Mouse (Mus musculus): ENCODE measurements at regions not wholly inside any gene's neighbourhood (a gene's known extent, or its start where the extent isn't known, plus 50 kb on each side); places are given as distances from the start of the nearest gene placed in this dataset.
"Not testable (repeated sequence)": the region's sequence is repeated elsewhere in the genome, so short reads cannot be mapped to it uniquely, and the experiment has no call there.

DNA sequence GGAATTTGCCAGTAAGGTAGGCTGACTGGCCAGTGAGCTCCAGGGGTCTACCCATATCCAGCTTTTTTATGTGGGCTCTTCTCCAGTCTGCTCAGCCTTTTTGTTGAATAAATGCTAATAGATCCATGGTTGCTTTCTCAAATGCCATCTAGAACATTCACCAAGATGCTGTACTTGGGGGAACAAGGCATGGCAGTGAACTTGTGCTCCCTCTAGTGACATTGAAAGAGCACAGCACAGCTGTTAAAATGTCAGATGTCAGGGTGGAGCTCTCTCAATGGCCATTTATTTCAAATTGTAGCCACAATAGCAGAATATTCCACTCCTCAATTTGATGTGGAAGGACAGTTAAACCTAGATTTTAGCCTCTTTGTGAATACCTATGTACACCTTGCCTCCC is 86.3 kb downstream of the Kcnk1 start:
- in situ Hi-C loops (cut with MboI, MseI) = no loop called here

DNA sequence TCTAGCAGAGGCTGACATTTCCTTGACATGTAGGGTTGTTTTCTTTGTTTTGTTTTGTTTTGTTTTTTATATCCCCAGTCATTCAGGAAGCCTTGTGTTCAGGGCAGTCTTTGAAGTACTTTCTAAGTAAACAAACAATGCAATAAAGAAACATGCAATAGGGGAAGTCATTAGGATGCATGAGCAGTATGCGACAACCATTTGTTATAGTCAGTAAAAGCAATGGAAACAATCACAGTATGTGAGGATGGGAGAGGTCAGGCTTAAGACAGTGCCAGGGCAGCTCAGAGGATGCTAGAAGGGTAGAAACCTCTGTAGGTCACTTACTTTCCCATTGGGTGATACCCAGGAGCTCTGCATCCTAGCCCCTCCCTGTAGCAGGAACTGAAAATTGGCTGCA is 87.9 kb downstream of the Kcnk1 start:
- in situ Hi-C loops (cut with MboI, MseI) = no loop called here

DNA sequence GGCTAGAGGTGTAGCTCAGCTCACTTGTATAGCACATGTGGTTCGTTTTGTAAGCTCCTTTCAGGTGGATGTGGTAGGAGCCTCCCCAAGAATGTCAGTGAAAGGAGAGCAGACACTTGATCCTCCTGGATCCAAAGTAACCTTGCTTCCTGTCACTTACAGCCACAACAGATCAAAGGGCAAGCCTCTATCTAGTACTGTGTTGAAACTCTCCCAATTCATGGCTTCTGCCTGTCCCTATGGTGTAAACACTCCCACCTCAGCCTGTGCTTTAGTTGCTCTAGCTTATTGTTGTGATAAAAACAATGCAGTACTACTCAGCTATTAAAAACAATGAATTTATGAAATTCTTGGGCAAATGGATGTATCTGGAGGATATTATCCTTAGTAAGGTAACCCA is 95.8 kb downstream of the Kcnk1 start:
- in situ Hi-C loops (cut with MboI, MseI) = no loop called here

DNA sequence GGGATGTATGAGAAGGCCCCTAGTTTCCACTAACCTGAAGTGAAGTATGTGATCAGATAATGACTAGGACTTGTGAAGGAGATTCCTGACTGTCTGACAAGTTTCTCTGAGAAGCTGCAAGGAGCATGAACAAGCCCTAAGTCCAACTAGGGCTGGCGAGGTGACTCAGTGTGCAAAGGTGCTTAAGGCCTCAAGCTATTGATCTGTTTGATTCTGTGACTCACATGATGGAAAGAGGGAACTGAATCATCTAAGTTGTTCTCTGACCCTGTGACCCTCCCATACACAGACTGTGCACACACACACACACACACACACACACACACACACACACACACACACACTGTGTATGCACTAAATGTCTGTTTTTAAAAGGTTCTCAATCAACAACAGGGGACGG is 99.0 kb downstream of the Kcnk1 start:
- in situ Hi-C loops (cut with MboI, MseI) = no loop called here

DNA sequence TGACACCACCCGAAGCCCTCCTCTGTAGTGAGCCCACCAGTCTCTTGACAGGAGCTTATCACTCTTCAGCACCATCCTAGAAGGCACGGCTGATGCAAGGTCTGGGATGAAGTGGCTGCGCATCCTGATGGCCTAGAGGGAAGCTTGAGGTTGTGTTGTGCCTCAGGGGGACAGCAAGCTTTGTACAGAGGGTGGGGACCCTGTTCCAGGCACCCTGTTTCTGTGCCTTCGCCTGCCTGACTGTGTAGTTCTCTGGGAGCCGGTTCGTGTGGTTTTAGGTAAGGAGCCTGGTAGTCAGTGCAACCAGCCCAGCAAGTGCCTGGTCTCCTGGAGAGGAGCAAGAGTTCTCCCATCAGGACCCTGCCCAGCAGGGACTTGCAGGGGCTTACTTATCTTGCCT is 101.1 kb downstream of the Kcnk1 start:
- in situ Hi-C loops (cut with MboI, MseI) = no loop called here

DNA sequence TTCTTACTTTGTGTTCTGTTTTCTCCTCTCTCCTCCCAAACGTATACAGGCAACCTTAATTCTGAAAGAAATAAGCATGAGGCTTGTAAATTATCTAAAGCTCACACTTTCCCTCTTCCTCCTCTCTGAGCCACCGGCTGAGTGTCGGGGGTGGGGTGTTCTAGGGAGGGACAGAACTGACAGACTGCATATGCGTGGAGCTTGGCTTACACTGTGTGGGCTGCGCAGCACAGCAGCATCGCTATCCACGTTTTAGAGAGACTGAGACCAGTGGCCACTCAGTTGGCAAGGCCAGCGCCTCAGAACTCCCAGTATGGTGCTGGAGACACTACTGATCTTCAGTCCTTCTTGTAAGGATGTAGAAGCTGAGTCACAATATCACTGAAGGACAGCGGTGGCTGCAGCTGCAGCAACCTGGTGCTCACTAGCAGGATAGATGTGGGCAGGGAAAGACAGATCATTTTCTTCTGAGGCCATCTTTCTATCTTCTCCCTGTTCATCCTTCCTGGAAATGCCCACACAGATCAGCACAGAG is 101.7 kb downstream of the Kcnk1 start:
- in situ Hi-C loops (cut with MboI, MseI) = no loop called here

DNA sequence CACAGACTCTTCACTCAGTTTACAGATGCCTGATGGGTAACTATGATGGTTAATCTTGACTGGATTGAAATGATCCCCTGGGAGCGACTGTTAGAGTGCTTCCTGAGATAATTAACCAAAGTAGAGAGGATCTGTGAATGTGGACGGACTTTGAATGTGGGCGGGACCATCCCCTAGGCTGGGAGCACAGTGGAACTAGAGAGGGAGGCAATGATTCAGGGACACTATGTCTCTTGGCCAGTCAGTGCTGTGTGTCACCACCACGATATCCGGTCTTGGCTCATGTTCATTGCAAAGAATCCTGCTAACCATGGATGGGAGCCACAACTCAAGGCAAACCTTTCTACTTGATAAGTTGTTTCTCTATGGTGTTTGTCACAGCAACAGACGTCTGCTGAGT is 103.9 kb downstream of the Kcnk1 start:
- in situ Hi-C loops (cut with MboI, MseI) = no loop called here

DNA sequence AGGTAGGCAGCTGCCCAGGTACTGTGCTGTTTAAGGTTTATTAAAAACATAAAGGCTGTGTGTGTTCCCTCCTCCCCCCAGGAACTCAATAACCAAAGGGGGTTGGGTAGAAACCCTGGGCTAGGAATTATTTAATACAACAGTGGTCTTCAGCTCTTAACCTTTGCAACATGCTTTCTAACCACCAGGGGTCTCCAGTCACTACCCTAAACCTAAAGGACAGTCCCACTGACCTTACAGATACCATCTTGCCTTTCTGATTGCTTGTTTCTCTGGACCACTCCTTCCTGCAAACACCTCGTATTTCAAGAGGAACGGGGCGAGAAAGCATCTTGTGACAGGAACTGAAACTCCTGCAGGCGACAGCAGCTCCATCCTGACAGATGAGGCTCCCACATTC is 104.9 kb downstream of the Kcnk1 start:
- in situ Hi-C loops (cut with MboI, MseI) = no loop called here

DNA sequence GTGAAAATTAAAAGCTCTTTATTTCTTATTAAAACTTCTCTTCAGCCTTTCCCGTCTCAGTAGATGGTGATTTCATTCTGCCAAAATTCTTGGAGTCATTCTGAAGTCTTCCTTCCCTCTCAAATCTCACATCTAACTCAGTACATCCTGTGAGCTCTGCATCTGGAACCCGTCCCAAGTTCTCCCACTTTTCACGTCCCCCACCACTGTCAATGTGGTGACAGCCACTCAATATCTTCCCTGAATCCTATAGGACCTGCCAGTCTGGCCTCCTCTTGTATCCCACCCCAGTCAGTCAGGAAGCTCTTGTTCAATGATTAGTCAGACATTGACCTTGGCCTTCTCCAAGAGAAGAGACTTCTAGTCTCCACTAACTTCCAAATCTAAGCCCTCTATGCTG is 110.1 kb downstream of the Kcnk1 start:
- in situ Hi-C loops (cut with MboI, MseI) = no loop called here

DNA sequence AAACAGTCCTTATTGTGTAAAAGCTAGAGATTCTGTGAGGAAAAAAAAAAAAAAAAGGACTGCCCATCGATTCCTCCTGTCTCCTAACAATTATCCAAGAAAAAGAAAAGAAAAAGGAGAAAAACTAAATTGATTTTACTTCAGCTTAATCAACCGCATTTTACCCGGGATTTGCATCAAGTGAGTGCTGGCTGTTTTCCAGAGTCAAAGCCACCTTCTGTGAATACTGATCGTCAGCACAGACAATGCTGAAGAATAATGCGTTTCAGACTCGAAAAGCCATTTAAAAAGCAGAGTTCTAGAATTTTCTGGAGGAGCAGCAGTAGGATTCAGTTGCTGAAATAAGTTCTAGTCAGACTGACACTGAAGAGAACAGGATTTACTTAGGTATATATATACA is 131.1 kb downstream of the Kcnk1 start:
- in situ Hi-C loops (cut with MboI, MseI) = no loop called here

DNA sequence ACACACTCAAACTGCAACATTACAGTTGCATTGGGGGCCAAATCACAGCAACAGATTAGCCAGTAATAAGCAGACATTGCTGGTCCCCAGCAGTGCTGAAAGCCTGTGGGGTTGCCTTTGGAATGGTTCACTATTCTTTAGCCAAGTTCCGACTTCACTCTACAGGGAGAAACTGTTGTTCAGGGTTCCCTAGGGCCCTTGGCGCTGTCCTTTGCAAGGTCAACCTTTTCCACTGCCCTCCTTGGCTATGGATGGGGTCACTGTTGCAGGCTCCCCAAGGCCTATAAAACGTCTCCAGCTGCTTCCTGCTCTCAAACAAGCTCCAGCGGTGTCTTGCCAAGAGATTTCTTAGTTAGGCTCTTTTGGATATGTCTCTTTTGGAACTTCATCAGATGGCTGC is 137.1 kb downstream of the Kcnk1 start:
- in situ Hi-C loops (cut with MboI, MseI) = no loop called here

DNA sequence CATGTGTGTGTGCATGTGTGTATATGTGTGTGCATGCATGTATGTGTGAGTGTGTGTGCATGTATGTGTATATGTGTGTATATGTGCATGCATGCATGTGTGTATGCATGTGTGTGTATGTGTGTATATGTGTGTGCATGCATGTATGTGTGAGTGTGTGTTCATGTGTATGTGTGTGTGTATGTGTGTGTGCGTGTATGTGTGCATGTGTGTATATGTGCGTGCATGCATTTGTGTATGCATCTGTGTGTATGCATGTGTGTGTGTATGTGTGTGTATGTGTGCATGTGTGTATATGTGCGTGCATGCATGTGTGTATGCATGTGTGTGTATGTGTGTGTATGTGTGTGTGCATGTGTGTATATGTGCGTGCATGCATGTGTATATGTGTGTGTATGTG is 137.9 kb downstream of the Kcnk1 start:
- in situ Hi-C loops (cut with MboI, MseI) = not testable (repeated sequence)

DNA sequence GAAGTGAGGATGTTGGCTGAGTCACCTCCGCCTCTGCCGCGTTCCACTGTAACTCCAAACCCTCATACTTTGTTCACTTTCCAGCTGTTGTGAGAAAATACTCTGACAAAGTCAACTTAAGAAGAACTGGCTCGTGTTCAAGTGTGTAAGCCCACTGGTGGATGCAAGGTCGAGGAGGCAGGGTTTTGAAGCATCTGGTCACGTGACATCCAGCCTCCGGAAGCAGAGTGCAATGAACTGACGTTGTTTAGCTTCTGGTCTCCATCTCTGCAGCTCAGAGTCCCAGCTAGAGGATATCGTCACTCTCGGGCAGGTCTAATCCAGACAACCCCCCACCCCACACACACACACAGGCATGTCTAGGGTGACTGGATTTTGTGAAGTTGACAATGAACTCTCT is 140.1 kb downstream of the Kcnk1 start:
- in situ Hi-C loops (cut with MboI, MseI) = no loop called here

DNA sequence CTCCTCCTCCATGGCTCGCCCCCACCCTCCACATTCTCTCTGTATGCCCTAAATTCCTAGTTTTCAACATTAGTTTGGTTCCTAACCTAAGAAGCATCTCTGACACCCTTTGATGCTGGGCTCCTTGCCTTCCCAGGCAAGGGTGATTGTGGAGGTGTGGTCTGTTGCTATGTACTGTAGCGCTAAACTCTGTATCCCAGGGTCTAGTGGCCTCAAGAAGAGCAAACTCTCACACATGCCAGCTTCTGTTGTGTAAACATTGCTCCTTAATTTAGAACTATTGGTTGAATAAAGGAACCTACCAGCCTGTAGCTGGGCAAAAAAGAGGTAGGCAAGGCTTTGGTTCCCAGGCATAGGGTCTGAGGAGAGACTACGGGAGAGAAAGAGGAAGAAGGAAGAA is 140.6 kb downstream of the Kcnk1 start:
- in situ Hi-C loops (cut with MboI, MseI) = no loop called here

DNA sequence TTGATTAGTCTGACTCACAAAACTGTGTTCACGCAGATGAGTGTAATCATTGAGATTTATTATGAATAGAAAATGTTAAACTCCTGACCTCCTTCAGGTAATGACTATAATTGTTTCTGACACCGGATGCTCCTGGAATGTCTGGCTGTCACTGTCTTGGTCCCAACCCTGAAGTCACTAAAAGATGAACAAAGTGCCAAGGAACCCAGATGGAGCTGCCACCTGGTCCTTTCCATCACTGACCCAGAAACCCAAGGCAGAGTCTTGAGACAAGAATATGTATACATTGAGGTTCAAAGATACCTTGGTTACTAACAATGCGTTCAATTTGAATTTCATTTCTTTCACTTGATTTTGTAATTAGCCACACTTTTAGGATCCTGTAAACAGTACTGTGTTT is 142.0 kb downstream of the Kcnk1 start:
- in situ Hi-C loops (cut with MboI, MseI) = no loop called here

DNA sequence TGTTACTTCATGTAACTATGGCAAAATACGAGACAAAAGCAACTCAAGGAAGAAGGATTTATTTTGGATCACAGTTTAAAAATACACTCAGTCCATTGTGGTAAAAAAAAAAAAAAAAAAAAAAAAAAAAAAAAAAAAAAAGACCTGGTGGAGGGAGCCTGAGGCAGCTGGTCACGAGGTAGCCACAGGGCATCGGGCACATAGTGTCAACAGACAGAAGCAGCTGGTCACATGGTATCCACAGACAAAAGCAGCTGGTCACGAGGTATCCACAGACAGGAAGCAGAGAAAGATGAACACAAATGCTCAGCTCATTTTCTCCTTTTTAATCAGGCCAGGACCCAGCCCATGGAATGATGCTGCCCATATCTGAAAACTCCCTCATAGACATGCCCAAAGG is 142.5 kb downstream of the Kcnk1 start:
- in situ Hi-C loops (cut with MboI, MseI) = no loop called here

DNA sequence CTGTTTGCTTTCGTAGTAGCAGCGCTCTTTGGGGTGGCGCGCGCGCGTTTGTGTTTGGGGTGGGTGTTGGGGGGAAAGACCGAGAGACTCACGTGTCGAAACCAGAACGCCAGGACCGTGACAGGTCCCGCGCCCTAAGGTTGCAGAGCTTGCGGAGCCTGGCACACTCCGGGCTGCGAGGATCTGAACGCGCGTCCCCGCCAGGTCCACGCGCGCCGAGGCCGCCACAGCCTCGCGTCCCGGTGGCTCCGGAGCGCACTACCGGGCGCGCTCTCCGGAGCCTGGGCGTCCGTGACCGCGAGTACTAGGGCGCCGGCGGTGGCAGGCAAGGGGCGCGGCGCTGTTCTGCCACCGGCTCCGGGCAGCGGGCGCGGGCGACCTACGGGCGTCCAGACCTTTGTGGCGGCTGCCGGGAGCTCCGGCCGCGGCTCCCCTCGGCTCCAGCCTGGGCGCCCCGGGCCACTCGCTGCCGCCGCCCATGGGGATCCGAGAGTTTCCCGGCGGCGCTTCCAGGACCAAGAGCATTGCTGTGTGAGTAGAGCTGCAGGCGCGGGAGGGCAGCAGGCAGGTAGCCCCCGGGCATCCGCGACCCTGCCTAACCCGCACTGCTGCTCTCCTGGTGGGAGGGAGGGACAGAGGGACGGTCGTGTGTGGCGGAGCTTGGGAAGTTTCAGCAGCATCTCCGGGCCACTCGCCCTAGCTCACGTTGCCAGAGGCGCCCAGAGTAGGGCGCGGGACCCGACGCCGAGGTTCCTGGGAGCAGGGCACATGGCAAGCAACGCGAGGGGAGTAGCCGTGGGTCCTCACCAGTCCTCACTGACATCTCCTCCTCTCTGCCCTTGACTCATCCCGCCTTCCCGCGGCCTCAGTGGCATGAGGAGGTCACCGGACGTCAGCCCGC is 143.9 kb downstream of the Kcnk1 start:
- in situ Hi-C loops (cut with MboI, MseI) = no loop called here

DNA sequence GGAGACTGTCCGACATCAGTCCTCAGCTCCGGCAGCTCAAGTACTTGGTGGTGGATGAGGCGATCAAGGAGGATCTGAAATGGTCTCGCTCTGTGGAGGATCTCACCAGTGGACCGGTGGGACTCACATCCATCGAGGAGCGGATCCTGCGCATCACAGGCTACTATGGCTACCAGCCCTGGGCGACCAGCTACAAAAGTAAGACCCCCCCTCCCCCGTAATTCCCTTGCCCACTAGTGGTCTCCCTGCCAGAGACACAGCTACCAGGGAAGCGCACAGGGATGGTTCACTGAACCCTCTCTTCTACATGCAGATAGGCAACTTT is 144.5 kb downstream of the Kcnk1 start:
- in situ Hi-C loops (cut with MboI, MseI) = no loop called here

DNA sequence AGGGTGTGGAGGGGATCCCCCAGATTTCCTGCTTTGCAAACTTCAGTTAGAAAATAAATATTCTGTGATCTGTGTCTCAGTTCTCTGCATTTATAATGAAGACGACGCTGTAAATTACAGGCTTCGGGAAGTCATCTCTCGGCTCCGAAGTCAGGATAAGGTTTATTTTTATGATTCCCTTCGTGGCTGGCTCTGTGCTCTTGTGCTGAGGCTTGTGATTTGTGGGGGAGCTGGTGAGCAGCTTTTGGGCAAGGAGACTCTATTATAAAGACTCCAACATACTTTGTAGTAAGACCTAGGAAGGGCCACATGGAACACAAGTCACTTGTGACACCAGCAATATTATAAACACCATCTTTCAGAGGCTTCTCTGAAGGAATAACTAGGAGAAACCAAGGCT is 146.0 kb downstream of the Kcnk1 start:
- in situ Hi-C loops (cut with MboI, MseI) = no loop called here

DNA sequence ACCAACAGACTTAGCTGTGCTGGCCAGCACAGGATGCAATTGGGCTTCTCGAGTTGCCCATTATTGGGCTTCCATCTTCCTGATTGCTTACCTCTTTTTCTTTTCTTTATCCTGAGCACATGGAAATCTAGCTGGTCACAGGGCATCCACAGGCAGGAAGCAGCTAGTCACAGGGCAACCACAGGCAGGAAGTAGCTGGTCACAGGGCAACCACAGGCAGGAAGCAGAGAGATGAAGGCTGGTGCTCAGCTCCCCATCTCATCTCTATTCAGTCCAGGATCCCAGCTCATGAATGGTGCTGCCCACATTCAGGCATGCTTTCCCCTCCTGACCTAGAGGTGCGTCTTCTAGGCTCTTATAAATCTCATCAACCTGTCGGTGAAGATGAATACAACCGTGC is 146.8 kb upstream of the Slc35f3 start:
- in situ Hi-C loops (cut with MboI, MseI) = no loop called here

DNA sequence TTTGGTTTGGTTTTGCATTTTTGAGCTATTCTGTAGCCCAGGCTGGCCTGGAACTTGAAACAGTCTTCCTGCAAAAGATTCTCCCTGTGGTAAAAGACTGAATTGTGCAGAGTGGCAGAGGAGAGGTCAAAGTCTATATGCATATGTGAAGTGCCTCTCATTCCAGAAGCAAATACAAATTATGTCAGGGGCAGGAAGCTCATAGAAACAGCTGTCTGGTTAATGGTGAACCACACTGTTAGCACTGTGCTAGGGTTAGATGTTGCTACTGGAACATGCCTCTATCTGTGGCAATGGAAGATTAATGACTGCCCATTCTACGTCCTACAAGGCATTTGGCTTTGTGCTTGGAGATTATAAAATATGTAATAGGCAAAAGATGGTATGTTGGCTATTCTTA is 144.4 kb upstream of the Slc35f3 start:
- in situ Hi-C loops (cut with MboI, MseI) = no loop called here

DNA sequence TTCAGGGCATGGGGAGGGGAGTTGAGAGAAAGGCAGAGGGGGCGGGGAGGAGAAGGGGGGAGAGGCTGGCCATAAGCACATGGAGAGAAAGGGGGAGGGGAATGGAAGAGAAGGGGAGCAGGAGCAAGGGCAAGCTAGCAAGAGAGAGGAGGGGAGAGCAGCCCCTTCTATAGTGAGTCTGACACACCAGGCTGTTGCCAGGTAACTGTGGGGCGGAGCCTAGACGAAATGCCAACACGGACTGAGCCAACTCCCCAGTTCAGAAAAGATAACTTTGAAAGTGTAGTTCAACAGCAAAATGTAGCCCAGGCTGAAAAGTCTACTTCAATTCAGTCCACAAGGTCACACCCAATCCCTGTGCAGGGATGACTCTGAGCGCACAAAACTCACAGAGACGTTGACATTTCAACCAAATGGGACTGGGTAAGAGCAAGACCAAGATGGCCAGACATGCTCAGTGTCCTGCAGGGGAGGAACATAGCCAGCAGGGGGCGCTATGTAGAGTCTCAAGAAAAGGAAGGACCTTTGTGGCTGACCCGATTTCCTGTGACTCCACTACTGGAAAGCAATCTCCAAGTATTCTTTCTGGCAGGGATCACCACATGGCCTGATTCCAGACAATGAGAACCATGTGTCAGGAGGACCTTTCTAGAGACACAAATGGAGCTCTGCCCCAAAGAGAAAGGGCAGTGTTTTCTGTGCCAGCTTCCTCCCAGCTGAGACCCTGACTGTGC is 140.7 kb upstream of the Slc35f3 start:
- in situ Hi-C loops (cut with MboI, MseI) = no loop called here

DNA sequence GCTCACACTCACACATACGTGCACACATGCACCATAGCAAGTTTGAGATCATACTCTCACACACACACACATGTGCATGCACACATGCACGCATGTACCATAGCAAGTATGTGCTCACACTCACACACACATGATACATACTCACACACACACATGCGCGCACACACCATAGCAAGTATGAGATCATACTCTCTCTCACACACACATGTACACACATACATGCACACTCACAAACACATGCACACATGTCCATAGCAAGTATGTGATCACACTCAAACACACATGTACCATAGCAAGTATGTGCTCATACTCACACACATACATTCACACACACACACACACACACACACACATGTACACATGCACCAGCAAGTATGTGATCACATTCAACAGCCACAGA is 138.9 kb upstream of the Slc35f3 start:
- in situ Hi-C loops (cut with MboI, MseI) = no loop called here

All from regulatory T cell (primary cell).